Comparison of ENCODE assay signal across 16 mouse cellular contexts in the genomic region with DNA sequence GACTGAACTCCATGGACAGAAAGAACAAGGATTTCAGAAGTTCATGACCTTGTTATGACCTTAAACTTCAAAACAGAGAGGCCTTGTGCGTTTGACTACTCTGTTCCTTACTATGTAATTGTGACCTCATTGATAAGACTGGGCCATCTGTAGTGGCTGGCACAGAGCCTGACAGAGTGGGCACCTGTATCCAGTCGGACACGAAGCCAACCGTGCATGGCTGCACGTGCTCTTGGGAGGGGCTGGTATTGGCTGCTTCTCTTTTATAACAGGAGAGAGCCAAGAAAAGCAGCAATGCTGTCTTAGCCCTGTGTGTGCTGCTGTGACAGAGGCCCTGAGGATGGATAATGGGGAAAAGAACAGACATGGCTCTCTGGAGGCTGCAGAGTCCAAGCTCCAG.
DNase-seq lines count a peak whose midpoint lies in the region; ATAC-seq and TF ChIP-seq lines count a peak whose summit lies in the region.
"Had no signal": no experiment of that assay in that cellular context is flagged by ENCODE, and none has a peak within 500 bp of the region (broad histone marks: within the 10 kb centered on the region; RNA-seq: fewer than 3 reads in every experiment).

No protein-coding gene starts in this region.

- no peak overlapping the region for H3K4me3 ChIP-seq in hindbrain, postnatal 0 days (ENCODE audit: low read length)
- H3K4me3 ChIP-seq in hindbrain, embryonic 11.5 days (ENCODE audit: low read depth, low read length) = no peak overlapping the region
- H3K4me3 ChIP-seq in midbrain, postnatal 0 days (ENCODE audit: low read depth, low read length) = no peak overlapping the region
- H3K4me3 ChIP-seq in midbrain, embryonic 14.5 days (replicated peaks; ENCODE audit: low read depth, low read length) = no peak overlapping the region
- no peak overlapping the region for H3K4me3 ChIP-seq in stomach, postnatal 0 days (ENCODE audit: low read depth, low read length)
- H3K4me3 ChIP-seq: midbrain, embryonic 15.5 days had no signal

- no peak overlapping the region for H3K27ac ChIP-seq in hindbrain, postnatal 0 days
- no peak overlapping the region for H3K27ac ChIP-seq in hindbrain, embryonic 11.5 days (ENCODE audit: low read depth, low read length)
- H3K27ac ChIP-seq in midbrain, postnatal 0 days (ENCODE audit: low read depth, low read length) = no peak overlapping the region
- H3K27ac ChIP-seq in midbrain, embryonic 14.5 days (replicated peaks; ENCODE audit: low read depth, low read length) = no peak overlapping the region
- no peak overlapping the region for H3K27ac ChIP-seq in stomach, postnatal 0 days (replicated peaks)
- H3K27ac ChIP-seq: macrophage; midbrain, embryonic 15.5 days had no signal

- peak; percentile 14 to 22 for DNase-seq in cerebellum, postnatal 25 days
- DNase-seq in cerebellum, adult 11-12 months = no peak
- no peak for DNase-seq in hindbrain, postnatal 0 days (ENCODE audit: low spot score)
- DNase-seq in hindbrain, embryonic 11.5 days (ENCODE audit: low spot score) = no peak
- peak; percentile 12 for DNase-seq in midbrain, postnatal 0 days (ENCODE audit: low spot score)
- no peak for DNase-seq in midbrain, embryonic 14.5 days
- no peak for DNase-seq in stomach, postnatal 0 days (ENCODE audit: low spot score)
- no peak for DNase-seq in layer of hippocampus, postnatal 25 days (ENCODE audit: extremely low spot score in 1 of 2, low spot score in 1 of 2)
- DNase-seq: cerebellum, adult 8-10 months; kidney, postnatal 25 days; liver; lung, adult 2 months; right cerebral cortex, adult 18-20 months; thymus, adult 2 months had no signal

- H3K9ac ChIP-seq in hindbrain, postnatal 0 days (replicated peaks; ENCODE audit: low read length) = no peak overlapping the region
- no peak overlapping the region for H3K9ac ChIP-seq in hindbrain, embryonic 11.5 days (ENCODE audit: low read depth, low read length)
- H3K9ac ChIP-seq in midbrain, postnatal 0 days (replicated peaks; ENCODE audit: low read length, poor library complexity, severe bottlenecking) = no peak overlapping the region
- H3K9ac ChIP-seq in midbrain, embryonic 14.5 days (replicated peaks; ENCODE audit: low read length) = no peak overlapping the region
- H3K9ac ChIP-seq in stomach, postnatal 0 days (ENCODE audit: low read length) = no peak overlapping the region
- H3K9ac ChIP-seq: midbrain, embryonic 15.5 days had no signal

- TF ChIP-seq CTCF in hindbrain, postnatal 0 days (IDR thresholded peaks at IDR 0.05; ENCODE audit: low read depth) = no peak
- TF ChIP-seq CTCF in midbrain, postnatal 0 days (IDR thresholded peaks at IDR 0.05) = no peak
- TF ChIP-seq CTCF in stomach, postnatal 0 days (IDR thresholded peaks at IDR 0.05; ENCODE audit: low read depth) = no peak

- no peaks in the 10 kb centered on the region for H3K9me3 ChIP-seq in hindbrain, postnatal 0 days (ENCODE audit: low read length)
- no peaks in the 10 kb centered on the region for H3K9me3 ChIP-seq in hindbrain, embryonic 11.5 days (ENCODE audit: control insufficient read depth, low read length)
- H3K9me3 ChIP-seq in midbrain, postnatal 0 days (ENCODE audit: low read length) = no peaks in the 10 kb centered on the region
- H3K9me3 ChIP-seq in midbrain, embryonic 14.5 days (ENCODE audit: control insufficient read depth, low read length) = no peaks in the 10 kb centered on the region
- H3K9me3 ChIP-seq in stomach, postnatal 0 days (ENCODE audit: control insufficient read depth, low read length) = no peaks in the 10 kb centered on the region
- H3K9me3 ChIP-seq: midbrain, embryonic 15.5 days had no signal

- ATAC-seq in hindbrain, postnatal 0 days = peak; percentile 56; the same call in 1 of the 2 replicates
- no peak for ATAC-seq in hindbrain, embryonic 11.5 days (ENCODE audit: low FRiP score)
- ATAC-seq in midbrain, postnatal 0 days (ENCODE audit: low FRiP score) = no peak
- no peak for ATAC-seq in midbrain, embryonic 14.5 days (ENCODE audit: low FRiP score, low TSS enrichment)
- ATAC-seq in stomach, postnatal 0 days (ENCODE audit: low FRiP score, low TSS enrichment) = peak; percentile 29; the same call in 1 of the 2 replicates
- ATAC-seq: midbrain, embryonic 15.5 days had no signal

- TF ChIP-seq EP300 in stomach, postnatal 0 days (optimal IDR thresholded peaks at IDR 0.05) = no peak

- no peaks in the 10 kb centered on the region for H3K27me3 ChIP-seq in hindbrain, postnatal 0 days (ENCODE audit: insufficient read depth, low read length)
- H3K27me3 ChIP-seq in hindbrain, embryonic 11.5 days (ENCODE audit: control insufficient read depth, insufficient read depth, low read length) = no peaks in the 10 kb centered on the region
- no peaks in the 10 kb centered on the region for H3K27me3 ChIP-seq in midbrain, postnatal 0 days (ENCODE audit: insufficient read depth, low read length)
- no peaks in the 10 kb centered on the region for H3K27me3 ChIP-seq in midbrain, embryonic 14.5 days (ENCODE audit: control insufficient read depth, insufficient read depth, low read length)
- H3K27me3 ChIP-seq in stomach, postnatal 0 days (ENCODE audit: control insufficient read depth, insufficient read depth, low read length) = no peaks in the 10 kb centered on the region
- H3K27me3 ChIP-seq: midbrain, embryonic 15.5 days had no signal

- 0 out of 2 replicates have a peak, but pooled peaks cover 4% of the 10 kb centered on the region for H3K4me1 ChIP-seq in hindbrain, postnatal 0 days (ENCODE audit: insufficient read depth, low read length)
- H3K4me1 ChIP-seq in hindbrain, embryonic 11.5 days (replicated peaks; ENCODE audit: control insufficient read depth, insufficient read depth, low read length) = no peaks in the 10 kb centered on the region
- H3K4me1 ChIP-seq in midbrain, postnatal 0 days (ENCODE audit: insufficient read depth, low read length) = no peaks in the 10 kb centered on the region
- no peaks in the 10 kb centered on the region for H3K4me1 ChIP-seq in midbrain, embryonic 14.5 days (ENCODE audit: control insufficient read depth, insufficient read depth, low read length)
- H3K4me1 ChIP-seq in stomach, postnatal 0 days (replicated peaks; ENCODE audit: control insufficient read depth, insufficient read depth) = no peaks in the 10 kb centered on the region
- H3K4me1 ChIP-seq: midbrain, embryonic 15.5 days had no signal

- no peak overlapping the region for H3K4me2 ChIP-seq in hindbrain, postnatal 0 days (ENCODE audit: low read depth, low read length)
- no peak overlapping the region for H3K4me2 ChIP-seq in hindbrain, embryonic 11.5 days (replicated peaks; ENCODE audit: low read depth, low read length)
- H3K4me2 ChIP-seq in midbrain, postnatal 0 days (ENCODE audit: low read depth, low read length, poor library complexity, severe bottlenecking) = no peak overlapping the region
- no peak overlapping the region for H3K4me2 ChIP-seq in midbrain, embryonic 14.5 days (ENCODE audit: low read length)
- no peak overlapping the region for H3K4me2 ChIP-seq in stomach, postnatal 0 days (replicated peaks; ENCODE audit: low read depth)
- H3K4me2 ChIP-seq: midbrain, embryonic 15.5 days had no signal

- WGBS in hindbrain, postnatal 0 days = 40% methylated on average over 5 of the region's 5 CpGs
- 86% methylated on average over 5 of the region's 5 CpGs for WGBS in hindbrain, embryonic 11.5 days
- 78% methylated on average over 5 of the region's 5 CpGs for WGBS in midbrain, postnatal 0 days
- WGBS in midbrain, embryonic 14.5 days = 76% methylated on average over 5 of the region's 5 CpGs
- WGBS in stomach, postnatal 0 days = 61% methylated on average over 5 of the region's 5 CpGs

- no peaks in the 10 kb centered on the region for H3K36me3 ChIP-seq in hindbrain, postnatal 0 days (ENCODE audit: insufficient read depth, low read length)
- H3K36me3 ChIP-seq in hindbrain, embryonic 11.5 days (ENCODE audit: control insufficient read depth, insufficient read depth, low read length) = no peaks in the 10 kb centered on the region
- no peaks in the 10 kb centered on the region for H3K36me3 ChIP-seq in midbrain, postnatal 0 days (ENCODE audit: insufficient read depth, low read length)
- H3K36me3 ChIP-seq in midbrain, embryonic 14.5 days (ENCODE audit: control insufficient read depth, insufficient read depth, low read length) = no peaks in the 10 kb centered on the region
- H3K36me3 ChIP-seq in stomach, postnatal 0 days (ENCODE audit: control insufficient read depth, insufficient read depth, low read length) = no peaks in the 10 kb centered on the region
- H3K36me3 ChIP-seq: midbrain, embryonic 15.5 days had no signal

Comparison
In these comparisons a context has a peak if more than half of its experiments do, and no peak if none do; other contexts are left out.
1. DNase-seq: peak in cerebellum, postnatal 25 days (2 of 2) and midbrain, postnatal 0 days (single experiment); none in cerebellum, adult 11-12 months (single experiment), hindbrain, postnatal 0 days (single experiment), hindbrain, embryonic 11.5 days (single experiment), midbrain, embryonic 14.5 days (single experiment), stomach, postnatal 0 days (single experiment) and layer of hippocampus, postnatal 25 days (0 of 2).
2. ATAC-seq: peak in hindbrain, postnatal 0 days (single experiment) and stomach, postnatal 0 days (single experiment); none in hindbrain, embryonic 11.5 days (single experiment), midbrain, postnatal 0 days (single experiment) and midbrain, embryonic 14.5 days (single experiment).